ENCODE assay signal across 1 mouse cellular context in the genomic region with DNA sequence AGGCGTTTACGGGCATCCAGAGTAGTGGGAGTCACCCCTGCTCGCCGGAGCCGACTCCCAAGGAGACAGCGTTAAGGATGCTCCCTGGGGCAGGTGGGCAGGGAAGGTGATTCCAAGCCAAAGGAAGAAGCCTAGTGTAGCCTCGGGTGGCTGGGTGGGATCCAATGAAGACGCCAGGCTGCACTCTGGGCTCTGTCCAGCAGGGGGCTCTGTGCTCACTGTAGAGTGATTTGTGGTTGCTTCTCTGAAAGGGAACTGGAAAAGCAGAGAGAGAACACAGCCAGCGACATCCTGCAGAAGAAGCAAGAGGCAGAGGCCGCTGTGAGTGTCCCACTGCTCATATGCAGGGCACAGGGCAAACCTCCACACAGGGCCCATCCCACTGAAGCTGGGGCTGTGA.
TF ChIP-seq lines count a peak whose summit lies in the region.

No protein-coding gene starts in this region.

TF ChIP-seq in CH12.LX, 34 proteins besides CTCF, POLR2A, EP300 and RAD21 (continued from another document):
- TF ChIP-seq MEF2A (IDR thresholded peaks at IDR 0.05; ENCODE audit: borderline replicate concordance, low read depth, low read length): no peak
